Comparison of ENCODE assay signal across 10 mouse cellular contexts in genomic region chr12:71842006-71842405, GRCm38 (mm10). TPM values are rescaled to one million over a fixed set of nuclear protein-coding genes. Genes with fewer than 3 reads are reported as not detected.
DNase-seq lines count a peak whose midpoint lies in the region; ATAC-seq lines count a peak whose summit lies in the region.
"Had no signal": no experiment of that assay in that cellular context is flagged by ENCODE, and none has a peak within 500 bp of the region (broad histone marks: within the 10 kb centered on the region; RNA-seq: fewer than 3 reads in every experiment).

No protein-coding gene starts in this region.

- H3K36me3 ChIP-seq in heart, embryonic 16.5 days (ENCODE audit: control insufficient read depth, insufficient read depth) = no peaks in the 10 kb centered on the region
- no peaks in the 10 kb centered on the region for H3K36me3 ChIP-seq in liver, embryonic 11.5 days (ENCODE audit: control insufficient read depth, insufficient read depth, low read length)
- H3K36me3 ChIP-seq in forebrain, embryonic 16.5 days (ENCODE audit: control insufficient read depth, insufficient read depth) = no peaks in the 10 kb centered on the region
- H3K36me3 ChIP-seq: limb, embryonic 12.5 days; neural tube, embryonic 12.5 days had no signal

- H3K27ac ChIP-seq in heart, embryonic 16.5 days (ENCODE audit: low read length) = peak overlapping the region; percentile 65
- H3K27ac ChIP-seq in liver, embryonic 11.5 days (ENCODE audit: low read depth, low read length) = peak overlapping the region; percentile 38; the same call in 1 of the 2 replicates
- no peak overlapping the region for H3K27ac ChIP-seq in forebrain, embryonic 16.5 days (ENCODE audit: low read length)
- H3K27ac ChIP-seq: limb, embryonic 12.5 days; neural tube, embryonic 12.5 days had no signal

- H3K9ac ChIP-seq in heart, embryonic 16.5 days (ENCODE audit: low read length) = 0 out of 2 replicates have a peak overlapping the region, but pooled peaks have one; percentile 18
- H3K9ac ChIP-seq in liver, embryonic 11.5 days (ENCODE audit: low read depth, low read length) = no peak overlapping the region
- H3K9ac ChIP-seq in forebrain, embryonic 16.5 days (replicated peaks; ENCODE audit: low read depth, low read length) = no peak overlapping the region
- H3K9ac ChIP-seq: limb, embryonic 12.5 days; neural tube, embryonic 12.5 days had no signal

- peaks cover 63% of the 10 kb centered on the region for H3K4me1 ChIP-seq in heart, embryonic 16.5 days (ENCODE audit: control insufficient read depth, insufficient read depth, low read length)
- H3K4me1 ChIP-seq in liver, embryonic 11.5 days (replicated peaks; ENCODE audit: control insufficient read depth, insufficient read depth, low read length) = peaks cover 57% of the 10 kb centered on the region
- peaks cover 33% of the 10 kb centered on the region for H3K4me1 ChIP-seq in forebrain, embryonic 16.5 days (replicated peaks; ENCODE audit: control insufficient read depth, insufficient read depth, low read length)

- H3K4me3 ChIP-seq in heart, embryonic 16.5 days (ENCODE audit: low read length) = no peak overlapping the region
- no peak overlapping the region for H3K4me3 ChIP-seq in liver, embryonic 11.5 days (ENCODE audit: low read depth, low read length)
- no peak overlapping the region for H3K4me3 ChIP-seq in forebrain, embryonic 16.5 days (replicated peaks; ENCODE audit: low read length)
- H3K4me3 ChIP-seq: limb, embryonic 12.5 days; neural tube, embryonic 12.5 days had no signal

- intact Hi-C loops in gastrocnemius, postnatal 14 days (cut with DNase I; ENCODE audit: low total_unique reads) = no loop called here

- no peak for ATAC-seq in heart, embryonic 16.5 days (replicated peaks; ENCODE audit: extremely low read depth, insufficient read depth, low FRiP score)
- ATAC-seq in liver, embryonic 11.5 days (replicated peaks; ENCODE audit: low FRiP score) = no peak
- ATAC-seq in forebrain, embryonic 16.5 days = no peak
- ATAC-seq in megakaryocyte progenitor cell, adult 5-6 weeks (replicated peaks; ENCODE audit: poor library complexity) = no peak

- WGBS in heart, embryonic 16.5 days = 16% methylated on average over 3 of the region's 3 CpGs
- 67% methylated on average over 3 of the region's 3 CpGs for WGBS in liver, embryonic 11.5 days
- 38% methylated on average over 3 of the region's 3 CpGs for WGBS in forebrain, embryonic 16.5 days

- H3K4me2 ChIP-seq in heart, embryonic 16.5 days (ENCODE audit: low read depth, low read length) = no peak overlapping the region
- H3K4me2 ChIP-seq in liver, embryonic 11.5 days = no peak overlapping the region
- H3K4me2 ChIP-seq in forebrain, embryonic 16.5 days (ENCODE audit: low read length) = no peak overlapping the region
- H3K4me2 ChIP-seq: limb, embryonic 12.5 days; neural tube, embryonic 12.5 days had no signal

- peak; percentile 48 for DNase-seq in gastrocnemius, postnatal 14 days
- no peak for DNase-seq in gastrocnemius, postnatal 25 days
- peak; percentile 58 for DNase-seq in 3T3-L1 (ENCODE audit: low read depth, low spot score)
- no peak for DNase-seq in liver, embryonic 11.5 days (ENCODE audit: low spot score)
- DNase-seq in Muller cell, postnatal 12 days (ENCODE audit: inconsistent ontology term) = no peak

- H3K27me3 ChIP-seq in heart, embryonic 16.5 days (ENCODE audit: control insufficient read depth, insufficient read depth, low read length) = no peaks in the 10 kb centered on the region
- no peaks in the 10 kb centered on the region for H3K27me3 ChIP-seq in liver, embryonic 11.5 days (replicated peaks; ENCODE audit: control insufficient read depth, insufficient read depth, low read length)
- no peaks in the 10 kb centered on the region for H3K27me3 ChIP-seq in forebrain, embryonic 16.5 days (replicated peaks; ENCODE audit: control insufficient read depth, insufficient read depth, low read length)
- H3K27me3 ChIP-seq: limb, embryonic 12.5 days; neural tube, embryonic 12.5 days had no signal

- no peaks in the 10 kb centered on the region for H3K9me3 ChIP-seq in heart, embryonic 16.5 days (replicated peaks; ENCODE audit: control insufficient read depth, low read length)
- H3K9me3 ChIP-seq in liver, embryonic 11.5 days (ENCODE audit: control insufficient read depth, low read length) = no peaks in the 10 kb centered on the region
- no peaks in the 10 kb centered on the region for H3K9me3 ChIP-seq in forebrain, embryonic 16.5 days (ENCODE audit: control insufficient read depth, low read length)
- H3K9me3 ChIP-seq: limb, embryonic 12.5 days; neural tube, embryonic 12.5 days had no signal

RNA-seq across cellular contexts. Expression of gene Daam1, which starts 11.1 kb away (rescaled TPM):
- 10 to 100 TPM; 12.5 to 16.1 TPM for total RNA-seq in gastrocnemius, postnatal 14 days (2021)
- total RNA-seq in gastrocnemius, postnatal 25 days (2021) = 10 to 100 TPM; 10.4 to 13.8 TPM
- 21.6 and 21.7 TPM in 2 replicates for polyA plus RNA-seq in heart, embryonic 16.5 days (2015; fragmentation: Nextera tagmentation; extraction: Ambion mirVana)
- polyA plus RNA-seq in liver, embryonic 11.5 days (2014; fragmentation: Nextera tagmentation; extraction: Ambion mirVana) = 15.2 and 16.4 TPM in 2 replicates
- 28.1 and 29.7 TPM in 2 replicates for polyA plus RNA-seq in forebrain, embryonic 16.5 days (2015; fragmentation: Nextera tagmentation; extraction: Ambion mirVana)
- total RNA-seq in megakaryocyte progenitor cell, adult 5-6 weeks (2015) = 16.9 and 17.9 TPM in 2 replicates
- total RNA-seq in megakaryocyte progenitor cell, adult 5-6 weeks (2017) = 17.5 and 17.7 TPM in 2 replicates

Comparison
In these comparisons a context has a peak if more than half of its experiments do, and no peak if none do; other contexts are left out.
1. DNase-seq: peak in gastrocnemius, postnatal 14 days (single experiment) and 3T3-L1 (single experiment); none in gastrocnemius, postnatal 25 days (single experiment), liver, embryonic 11.5 days (single experiment) and Muller cell, postnatal 12 days (single experiment).